Mouse (Mus musculus): ENCODE data around the gene Arxes2.

- no peak for TF ChIP-seq CTCF (IDR thresholded peaks at IDR 0.05; ENCODE audit: low read depth, low read length)
- TF ChIP-seq POLR2A (IDR thresholded peaks at IDR 0.05; ENCODE audit: extremely low read depth, insufficient read depth, low read length), result no peak
Observed at GRCm38 (mm10) chrX:135958589-135959225, 34.9 kb upstream of the Arxes2 start.

All from liver, adult 2 months (tissue).